Mouse (Mus musculus): ENCODE data around the gene Tuba1c. TPM values are rescaled to one million over a fixed set of nuclear protein-coding genes. Genes with fewer than 3 reads are reported as not detected.
A peak's percentile ranks its signal among the peaks of the same experiment; 100 is the strongest.

The Tuba1c gene
- polyA plus RNA-seq (2014; fragmentation: Nextera tagmentation; extraction: Ambion mirVana) = 202 and 214 TPM in 2 replicates

- H3K4me1 ChIP-seq (replicated peaks; ENCODE audit: control insufficient read depth, insufficient read depth, low read length) = peaks cover 18% of the 10 kb centered on the region
- ATAC-seq (replicated peaks; ENCODE audit: low FRiP score) = peak; percentile 91
- under 1% methylated on average over 52 of the region's 52 CpGs for WGBS
Measured at GRCm38 (mm10) chr15:99029619-99030584, at the start of gene Tuba1c. Gene Tuba1c, plus strand, starts transcription at chr15:99029891.

DNA sequence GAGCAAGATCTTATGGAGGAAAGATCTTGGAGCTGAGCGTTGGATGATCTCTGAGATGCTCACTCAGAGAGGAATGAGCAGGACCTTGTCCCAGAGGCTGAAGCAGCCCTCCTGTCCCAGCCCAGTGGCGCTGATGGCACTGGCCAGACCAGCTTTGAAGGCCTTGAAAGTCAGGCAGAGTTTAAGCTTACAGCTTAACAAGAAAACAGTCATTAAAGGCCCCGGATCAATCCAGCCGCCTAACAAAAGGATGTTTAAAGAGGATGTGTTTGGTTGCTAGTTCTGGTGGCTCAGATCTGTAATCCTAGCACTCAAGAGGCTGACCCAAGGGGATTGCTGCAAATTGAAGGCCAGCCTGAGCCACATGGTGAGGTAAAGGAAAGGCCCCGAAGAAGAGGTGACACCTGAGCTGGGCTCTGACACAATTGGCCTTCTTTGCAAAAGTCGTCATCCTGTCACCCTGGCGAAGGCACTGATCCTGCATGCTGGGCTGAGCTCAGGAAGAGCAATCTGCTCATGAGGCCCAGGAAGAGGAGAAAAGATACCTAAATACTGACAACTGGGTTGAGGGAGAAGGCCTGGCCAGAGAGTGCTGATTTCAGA lies 49.6 kb upstream of the Tuba1c start:
- no peak for DNase-seq (ENCODE audit: low spot score)
- Histone ChIP-seq H3K9me3 (ENCODE audit: control insufficient read depth, low read length) (no peaks in the 10 kb centered on the region), H3K27ac (ENCODE audit: low read depth, low read length) (no peak overlapping the region), H3K4me3 (ENCODE audit: low read depth, low read length) (no peak overlapping the region), H3K4me1 (replicated peaks; ENCODE audit: control insufficient read depth, insufficient read depth, low read length) (peaks cover 16% of the 10 kb centered on the region), H3K9ac (ENCODE audit: low read depth, low read length) (no peak overlapping the region), H3K36me3 (ENCODE audit: control insufficient read depth, insufficient read depth, low read length) (no peaks in the 10 kb centered on the region), H3K4me2 (no peak overlapping the region), H3K27me3 (replicated peaks; ENCODE audit: control insufficient read depth, insufficient read depth, low read length) (no peaks in the 10 kb centered on the region)
- ATAC-seq (replicated peaks; ENCODE audit: low FRiP score) = no peak
- WGBS = 62% methylated on average over 7 of the region's 7 CpGs

More at GRCm38 (mm10) chr15:99029619-99030584, at the start of gene Tuba1c:
- Histone ChIP-seq H3K9ac (ENCODE audit: low read depth, low read length) (peak within 1 kb of the TSS; percentile 88), H3K27me3 (replicated peaks; ENCODE audit: control insufficient read depth, insufficient read depth, low read length) (no peaks in the 10 kb centered on the region), H3K4me2 (peak within 1 kb of the TSS; percentile 80), H3K36me3 (ENCODE audit: control insufficient read depth, insufficient read depth, low read length) (peaks cover 8% of the 10 kb centered on the region; the same call in 1 of the 2 replicates), H3K9me3 (ENCODE audit: control insufficient read depth, low read length) (no peaks in the 10 kb centered on the region), H3K27ac (ENCODE audit: low read depth, low read length) (peak within 1 kb of the TSS; percentile 90), H3K4me3 (ENCODE audit: low read depth, low read length) (peak within 1 kb of the TSS; percentile 80)
- DNase-seq (ENCODE audit: low spot score) = peak; percentile 95

- Histone ChIP-seq H3K27ac (ENCODE audit: low read depth, low read length) (no peak overlapping the region), H3K27me3 (replicated peaks; ENCODE audit: control insufficient read depth, insufficient read depth, low read length) (no peaks in the 10 kb centered on the region), H3K4me3 (ENCODE audit: low read depth, low read length) (no peak overlapping the region), H3K9ac (ENCODE audit: low read depth, low read length) (no peak overlapping the region), H3K4me2 (no peak overlapping the region), H3K9me3 (ENCODE audit: control insufficient read depth, low read length) (no peaks in the 10 kb centered on the region), H3K36me3 (ENCODE audit: control insufficient read depth, insufficient read depth, low read length) (no peaks in the 10 kb centered on the region), H3K4me1 (replicated peaks; ENCODE audit: control insufficient read depth, insufficient read depth, low read length) (peaks cover 16% of the 10 kb centered on the region)
- WGBS = 84% methylated on average over 6 of the region's 6 CpGs
- no peak for ATAC-seq (replicated peaks; ENCODE audit: low FRiP score)
- DNase-seq (ENCODE audit: low spot score) = no peak
Measured at GRCm38 (mm10) chr15:98982100-98982499, 47.6 kb upstream of the Tuba1c start.

GRCm38 (mm10) chr15:98983431-98984081 lies 46.1 kb upstream of the Tuba1c start:
- Histone ChIP-seq H3K27me3 (replicated peaks; ENCODE audit: control insufficient read depth, insufficient read depth, low read length) (no peaks in the 10 kb centered on the region), H3K4me3 (ENCODE audit: low read depth, low read length) (no peak overlapping the region), H3K4me2 (no peak overlapping the region), H3K27ac (ENCODE audit: low read depth, low read length) (no peak overlapping the region), H3K9ac (ENCODE audit: low read depth, low read length) (no peak overlapping the region), H3K36me3 (ENCODE audit: control insufficient read depth, insufficient read depth, low read length) (no peaks in the 10 kb centered on the region), H3K4me1 (replicated peaks; ENCODE audit: control insufficient read depth, insufficient read depth, low read length) (peaks cover 16% of the 10 kb centered on the region), H3K9me3 (ENCODE audit: control insufficient read depth, low read length) (no peaks in the 10 kb centered on the region)
- no peak for DNase-seq (ENCODE audit: low spot score)
- WGBS = 41% methylated on average over 16 of the region's 16 CpGs
- ATAC-seq (replicated peaks; ENCODE audit: low FRiP score) = no peak

- H3K9me3 ChIP-seq (ENCODE audit: control insufficient read depth, low read length) = no peaks in the 10 kb centered on the region
- peaks cover 16% of the 10 kb centered on the region for H3K4me1 ChIP-seq (replicated peaks; ENCODE audit: control insufficient read depth, insufficient read depth, low read length)
- H3K9ac ChIP-seq (ENCODE audit: low read depth, low read length) = peak overlapping the region; percentile 79
- peak overlapping the region; percentile 64; the same call in 1 of the 2 replicates for H3K4me3 ChIP-seq (ENCODE audit: low read depth, low read length)
- H3K4me2 ChIP-seq = peak overlapping the region; percentile 77
- 43% methylated on average over 6 of the region's 6 CpGs for WGBS
- ATAC-seq (replicated peaks; ENCODE audit: low FRiP score) (no peak), DNase-seq (ENCODE audit: low spot score) (peak; percentile 39)
- no peaks in the 10 kb centered on the region for H3K36me3 ChIP-seq (ENCODE audit: control insufficient read depth, insufficient read depth, low read length)
- peak overlapping the region; percentile 91 for H3K27ac ChIP-seq (ENCODE audit: low read depth, low read length)
- H3K27me3 ChIP-seq (replicated peaks; ENCODE audit: control insufficient read depth, insufficient read depth, low read length) = no peaks in the 10 kb centered on the region
Measured at GRCm38 (mm10) chr15:98984681-98985080, 45.0 kb upstream of the Tuba1c start.

DNA sequence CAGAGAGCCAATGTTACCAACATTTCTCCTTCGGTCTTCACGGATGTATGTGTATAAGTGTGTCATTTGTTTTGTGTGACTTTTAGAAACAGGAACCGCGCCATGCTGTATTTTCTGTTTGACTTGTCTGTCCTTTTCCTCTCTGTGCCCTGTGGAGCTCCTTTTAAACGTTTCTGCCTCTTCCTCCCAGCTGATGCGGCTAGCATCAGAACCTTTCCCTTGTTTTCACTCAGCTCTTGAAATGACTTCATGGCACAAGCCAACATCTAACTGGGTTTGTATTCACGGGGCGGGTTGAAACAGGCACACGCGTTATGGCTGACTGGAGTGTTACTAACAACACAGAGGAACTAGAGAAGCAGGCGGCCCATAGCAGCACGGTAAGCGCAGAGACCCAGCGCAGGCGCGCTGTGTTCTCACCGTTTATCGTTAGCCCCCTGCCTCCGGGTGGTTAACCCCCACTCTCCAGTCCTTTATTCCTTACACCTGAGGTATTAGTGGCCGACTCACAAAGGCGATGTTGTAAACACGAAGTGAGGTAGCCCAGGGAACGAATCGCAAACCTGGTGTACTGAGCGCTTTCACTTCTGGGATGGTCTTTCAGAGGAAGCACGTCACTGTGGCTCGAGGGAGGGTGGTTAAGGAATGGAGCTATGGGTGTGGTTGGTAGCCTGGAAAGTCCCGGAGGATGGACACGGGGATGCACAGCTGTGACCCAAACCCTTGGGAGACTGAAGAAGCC lies 44.3 kb upstream of the Tuba1c start:
- ATAC-seq (replicated peaks; ENCODE audit: low FRiP score) (peak; percentile 84), DNase-seq (ENCODE audit: low spot score) (peak; percentile 80)
- Histone ChIP-seq H3K4me1 (replicated peaks; ENCODE audit: control insufficient read depth, insufficient read depth, low read length) (peaks cover 16% of the 10 kb centered on the region), H3K27ac (ENCODE audit: low read depth, low read length) (peak overlapping the region; percentile 91), H3K9ac (ENCODE audit: low read depth, low read length) (peak overlapping the region; percentile 79), H3K36me3 (ENCODE audit: control insufficient read depth, insufficient read depth, low read length) (no peaks in the 10 kb centered on the region), H3K9me3 (ENCODE audit: control insufficient read depth, low read length) (no peaks in the 10 kb centered on the region), H3K27me3 (replicated peaks; ENCODE audit: control insufficient read depth, insufficient read depth, low read length) (no peaks in the 10 kb centered on the region), H3K4me2 (peak overlapping the region; percentile 77), H3K4me3 (ENCODE audit: low read depth, low read length) (peak overlapping the region; percentile 64)
- 3% methylated on average over 29 of the region's 29 CpGs for WGBS

DNA sequence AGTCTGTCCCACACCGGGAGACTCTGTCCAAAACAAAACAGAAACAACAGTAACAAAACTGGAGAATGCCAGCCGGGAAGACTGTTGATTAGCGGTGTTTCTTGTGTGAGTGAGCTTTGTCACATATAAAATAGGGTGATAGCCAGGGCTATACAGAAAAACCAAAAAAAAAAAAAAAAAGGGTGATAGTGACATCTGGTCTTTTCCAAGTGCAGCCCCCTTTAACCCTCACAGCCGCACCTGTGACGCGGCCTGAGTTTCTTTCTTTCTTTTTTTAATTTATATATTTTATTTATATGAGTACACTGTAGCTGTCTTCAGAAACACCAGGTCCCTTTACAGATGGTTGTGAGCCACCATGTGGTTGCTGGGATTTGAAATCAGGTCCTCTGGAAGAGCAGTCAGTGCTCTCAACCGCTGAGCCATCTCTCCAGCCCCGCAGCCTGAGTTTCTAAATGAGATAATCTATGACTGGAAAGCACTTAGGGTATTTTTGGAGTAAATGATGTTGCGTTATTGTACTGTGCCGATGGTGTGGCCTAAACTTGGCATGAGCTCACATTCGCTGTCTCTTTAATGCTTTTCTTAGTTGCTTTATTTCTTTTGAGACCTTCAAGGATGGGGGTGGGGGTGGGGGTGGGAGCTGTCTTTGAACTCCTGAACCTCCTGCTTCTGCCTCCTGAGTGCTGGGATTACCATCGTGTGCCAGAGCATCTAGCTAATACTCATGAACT lies 43.5 kb upstream of the Tuba1c start:
- Histone ChIP-seq H3K27me3 (replicated peaks; ENCODE audit: control insufficient read depth, insufficient read depth, low read length) (no peaks in the 10 kb centered on the region), H3K9me3 (ENCODE audit: control insufficient read depth, low read length) (no peaks in the 10 kb centered on the region), H3K4me1 (replicated peaks; ENCODE audit: control insufficient read depth, insufficient read depth, low read length) (peaks cover 19% of the 10 kb centered on the region), H3K27ac (ENCODE audit: low read depth, low read length) (peak overlapping the region; percentile 91), H3K36me3 (ENCODE audit: control insufficient read depth, insufficient read depth, low read length) (no peaks in the 10 kb centered on the region), H3K4me2 (peak overlapping the region; percentile 77), H3K4me3 (ENCODE audit: low read depth, low read length) (peak overlapping the region; percentile 64), H3K9ac (ENCODE audit: low read depth, low read length) (peak overlapping the region; percentile 79)
- DNase-seq (ENCODE audit: low spot score) (peak; percentile 31), ATAC-seq (replicated peaks; ENCODE audit: low FRiP score) (no peak)
- 39% methylated on average over 12 of the region's 12 CpGs for WGBS
